Mouse (Mus musculus): ENCODE measurements around the gene Prss32.

Gene Prss32

DNA sequence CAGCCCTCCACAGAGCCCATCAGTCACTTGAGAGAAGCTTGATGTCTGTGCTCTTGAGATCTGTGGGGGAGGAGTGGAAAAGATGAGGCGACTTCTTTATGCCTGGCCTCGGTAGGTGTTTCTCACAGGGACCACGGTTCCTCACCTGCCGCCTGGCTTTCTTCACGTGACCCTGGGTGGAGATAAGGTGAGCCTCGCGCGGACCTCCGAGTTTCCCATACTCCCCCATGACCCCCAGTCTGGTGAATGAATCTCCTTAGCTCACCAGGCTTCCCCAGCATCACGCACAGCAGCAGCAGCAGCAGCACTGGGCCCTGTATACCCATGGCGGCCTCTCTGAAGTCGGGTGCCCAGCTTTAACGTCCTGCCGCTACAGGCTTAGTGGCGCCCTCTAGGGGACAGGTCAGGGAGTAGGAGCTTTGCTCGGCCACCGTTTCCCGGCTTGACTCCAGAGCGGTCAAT, at the start of gene Prss32, which contains the start of gene Prss41:
TSS of gene Prss32 (plus strand) at position 44 of the 462 bp plus-strand sequence.
TSS of gene Prss41 (minus strand) at position 361 of the 462 bp plus-strand sequence.
- DNase-seq (ENCODE audit: low spot score in 2 of 2), result no peak

DNA sequence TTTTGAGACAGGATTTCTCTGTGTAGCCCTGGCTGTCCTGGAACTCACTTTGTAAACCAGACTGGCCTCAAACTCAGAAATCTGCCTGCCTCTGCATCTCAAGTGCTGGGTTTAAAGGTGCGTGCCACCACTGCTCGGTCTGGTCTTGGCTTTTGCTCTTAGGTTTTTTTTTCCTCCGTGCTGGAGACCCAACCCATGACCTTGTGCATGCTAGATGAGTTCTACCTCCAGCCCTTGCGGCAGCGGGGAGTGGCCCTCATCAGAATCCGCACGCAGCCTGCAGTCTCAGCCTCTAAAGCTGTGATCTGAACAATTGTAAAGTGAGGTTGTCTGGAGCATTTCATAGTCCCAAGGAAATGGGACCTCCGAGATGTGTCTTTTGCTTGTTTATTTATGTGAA, 48.3 kb upstream of the Prss32 start:
- DNase-seq (ENCODE audit: low spot score in 2 of 2), result no peak

GRCm38 (mm10) chr17:23797316-23797715, 46.3 kb upstream of the Prss32 start:
- DNase-seq (ENCODE audit: low spot score in 2 of 2), result no peak

DNA sequence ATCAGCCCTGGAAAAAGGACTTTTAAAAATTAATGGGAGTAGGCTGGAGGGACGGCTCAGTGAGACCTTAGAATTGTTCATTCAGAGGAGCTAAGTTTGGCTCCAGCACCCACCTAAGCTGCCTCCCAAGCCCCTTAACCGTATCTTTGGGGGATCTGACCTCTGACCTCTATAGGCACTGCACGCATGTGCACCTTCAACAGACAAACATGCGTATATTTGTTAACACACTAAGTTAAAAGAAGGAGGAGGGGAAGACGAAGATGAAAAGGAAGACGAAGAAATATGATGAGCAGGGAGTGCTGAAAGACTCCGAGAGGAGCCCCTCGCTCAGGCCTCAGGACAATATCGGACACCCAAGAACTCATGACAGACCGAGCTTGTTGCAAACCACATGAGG, 42.0 kb upstream of the Prss32 start:
- no peak for DNase-seq (ENCODE audit: low spot score in 2 of 2)

- peak; percentile 96 to 98 for DNase-seq (ENCODE audit: low spot score in 2 of 2)
Observed at GRCm38 (mm10) chr17:23802746-23803365, 40.8 kb upstream of the Prss32 start.

GRCm38 (mm10) chr17:23803366-23804041, 40.2 kb upstream of the Prss32 start:
- DNase-seq (ENCODE audit: low spot score in 2 of 2), result peak in 1 of 2 experiments; percentile 43

GRCm38 (mm10) chr17:23804426-23805085, 39.1 kb upstream of the Prss32 start:
- DNase-seq (ENCODE audit: low spot score in 2 of 2), result no peak

GRCm38 (mm10) chr17:23806867-23807266, 36.8 kb upstream of the Prss32 start:
- no peak for DNase-seq (ENCODE audit: low spot score in 2 of 2)

GRCm38 (mm10) chr17:23807918-23808317, 35.7 kb upstream of the Prss32 start:
- no peak for DNase-seq (ENCODE audit: low spot score in 2 of 2)

GRCm38 (mm10) chr17:23815641-23816040, 28.0 kb upstream of the Prss32 start:
- DNase-seq (ENCODE audit: low spot score in 2 of 2), result no peak

DNA sequence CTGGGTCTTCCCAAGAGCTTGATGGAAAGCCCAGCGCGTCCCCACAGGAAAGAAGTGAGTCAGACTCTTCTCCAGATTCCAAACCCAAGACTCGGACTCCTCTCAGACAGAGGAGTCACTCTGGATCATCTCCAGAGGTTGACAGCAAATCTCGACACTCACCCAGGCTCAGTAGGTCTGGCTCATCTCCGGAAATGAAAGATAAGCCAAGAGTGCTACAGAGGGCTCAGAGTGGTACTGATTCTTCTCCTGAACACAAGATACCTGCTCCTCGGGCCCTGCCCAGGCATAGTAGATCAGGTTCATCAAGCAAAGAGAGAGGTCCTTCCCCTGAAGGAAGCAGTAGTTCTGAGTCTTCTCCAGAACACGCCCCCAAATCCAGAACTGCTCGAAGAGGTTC, 25.1 kb upstream of the Prss32 start:
- no peak for DNase-seq (ENCODE audit: low spot score in 2 of 2)

DNA sequence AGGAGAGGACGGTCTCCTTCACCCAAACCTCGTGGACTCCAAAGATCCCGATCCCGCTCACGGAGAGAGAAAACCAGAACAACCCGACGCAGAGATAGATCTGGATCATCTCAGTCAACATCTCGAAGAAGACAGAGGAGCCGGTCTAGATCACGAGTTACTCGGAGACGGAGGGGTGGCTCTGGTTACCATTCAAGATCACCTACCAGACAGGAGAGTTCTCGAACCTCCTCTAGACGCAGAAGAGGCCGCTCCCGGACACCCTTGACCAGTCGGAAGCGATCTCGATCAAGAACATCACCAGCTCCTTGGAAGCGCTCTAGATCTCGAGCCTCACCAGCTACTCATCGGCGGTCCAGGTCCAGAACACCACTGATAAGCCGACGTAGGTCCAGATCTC, 24.4 kb upstream of the Prss32 start:
- DNase-seq (ENCODE audit: low spot score in 2 of 2), result peak in 1 of 2 experiments; percentile 10

- no peak for DNase-seq (ENCODE audit: low spot score in 2 of 2)
Observed at GRCm38 (mm10) chr17:23820731-23821130, 22.9 kb upstream of the Prss32 start.

- no peak for DNase-seq (ENCODE audit: low spot score in 2 of 2)
Observed at GRCm38 (mm10) chr17:23822094-23822493, 21.6 kb upstream of the Prss32 start.

DNA sequence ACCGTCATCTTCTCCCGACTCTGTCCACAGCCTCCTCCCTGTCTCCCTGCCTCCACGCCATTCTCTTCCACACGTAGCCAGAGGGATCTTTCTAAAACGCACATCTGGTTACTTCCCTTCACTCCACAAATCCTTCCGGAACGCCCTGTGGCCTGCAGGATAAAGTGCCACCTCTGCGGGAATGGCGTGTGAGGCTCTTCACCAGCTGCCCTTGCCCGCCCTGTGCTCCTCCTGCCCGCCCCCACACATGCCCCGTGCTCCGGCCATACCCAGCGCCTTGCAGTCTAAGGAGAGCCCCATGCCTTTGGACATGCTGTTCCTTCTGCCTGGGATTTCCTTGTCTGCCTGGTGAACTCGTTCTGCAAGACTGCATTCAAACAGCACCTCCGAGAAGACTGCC, 20.6 kb upstream of the Prss32 start:
- DNase-seq (ENCODE audit: low spot score in 2 of 2), result no peak

GRCm38 (mm10) chr17:23823614-23824013, 20.0 kb upstream of the Prss32 start:
- no peak for DNase-seq (ENCODE audit: low spot score in 2 of 2)

- no peak for DNase-seq (ENCODE audit: low spot score in 2 of 2)
Observed at GRCm38 (mm10) chr17:23825591-23825990, 18.1 kb upstream of the Prss32 start.

- DNase-seq (ENCODE audit: low spot score in 2 of 2), result peak; percentile 53 to 68
Observed at GRCm38 (mm10) chr17:23828271-23829001, 15.2 kb upstream of the Prss32 start.

- DNase-seq (ENCODE audit: low spot score in 2 of 2), result peak; percentile 66 to 81
Observed at GRCm38 (mm10) chr17:23829064-23829619, 14.5 kb upstream of the Prss32 start, which contains the start of gene Elob. Gene Elob (minus strand): TSS chr17:23829136.

GRCm38 (mm10) chr17:23831201-23831600, 12.5 kb upstream of the Prss32 start:
- no peak for DNase-seq (ENCODE audit: low spot score in 2 of 2)

DNA sequence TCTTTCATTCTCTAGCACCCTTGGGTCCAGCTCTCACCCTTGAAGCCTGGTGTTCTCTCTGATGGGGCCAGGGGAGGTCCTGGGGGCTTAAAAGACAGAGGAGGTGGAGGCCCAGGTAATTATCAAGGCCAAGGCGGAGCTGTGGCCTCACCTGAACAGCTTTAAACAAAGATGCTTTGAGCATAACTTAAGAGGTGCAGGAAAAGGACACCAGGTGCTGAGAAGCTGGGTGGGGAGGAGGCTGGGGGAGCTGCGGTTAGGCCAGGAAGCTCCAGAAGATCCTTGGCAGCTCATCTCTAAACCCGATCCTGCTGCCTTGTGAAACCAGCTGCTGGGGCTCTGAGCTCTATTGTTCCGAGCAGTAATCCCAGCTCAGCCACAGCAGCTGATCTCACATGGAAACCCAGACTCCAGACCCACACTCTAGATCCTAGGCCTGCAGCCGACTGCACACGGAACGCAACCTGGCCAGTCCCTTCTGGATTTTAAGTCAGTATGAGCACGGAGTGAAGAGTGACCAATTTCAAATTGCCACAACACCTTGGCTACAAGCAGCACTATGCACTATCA, 7.6 kb upstream of the Prss32 start, which contains the start of gene Prss33:
TSS of gene Prss33 (minus strand) at position 51 of the 570 bp plus-strand sequence.
- no peak for DNase-seq (ENCODE audit: low spot score in 2 of 2)
